Mouse (Mus musculus): ENCODE results near the gene Osbp2.

Osbp2 gene

GRCm38 (mm10) chr11:3761339-3761738 lies 102.4 kb downstream of the Osbp2 start:
- in situ Hi-C loops (cut with MboI, MseI), result no loop called here

- in situ Hi-C loops (cut with MboI, MseI), result no loop called here
These were observed 104.3 kb downstream of the Osbp2 start for GRCm38 (mm10) chr11:3759433-3759832.

GRCm38 (mm10) chr11:3755341-3755740 lies 108.4 kb downstream of the Osbp2 start:
- in situ Hi-C loops (cut with MboI, MseI), result no loop called here

- in situ Hi-C loops (cut with MboI, MseI), result no loop called here
These were observed 109.0 kb downstream of the Osbp2 start for GRCm38 (mm10) chr11:3754685-3755084.

- in situ Hi-C loops (cut with MboI, MseI), result no loop called here
These were observed 109.8 kb downstream of the Osbp2 start for GRCm38 (mm10) chr11:3753897-3754296.

- in situ Hi-C loops (cut with MboI, MseI), result no loop called here
These were observed 110.9 kb downstream of the Osbp2 start for GRCm38 (mm10) chr11:3752766-3753165.

GRCm38 (mm10) chr11:3749831-3750230 lies 113.9 kb downstream of the Osbp2 start:
- in situ Hi-C loops (cut with MboI, MseI), result no loop called here

- in situ Hi-C loops (cut with MboI, MseI), result no loop called here
These were observed 121.3 kb downstream of the Osbp2 start for GRCm38 (mm10) chr11:3742449-3742848.

- in situ Hi-C loops (cut with MboI, MseI), result no loop called here
These were observed 122.5 kb downstream of the Osbp2 start for GRCm38 (mm10) chr11:3741183-3741582.

GRCm38 (mm10) chr11:3738778-3739177 lies 124.9 kb downstream of the Osbp2 start:
- in situ Hi-C loops (cut with MboI, MseI), result no loop called here

- in situ Hi-C loops (cut with MboI, MseI), result no loop called here
These were observed 128.0 kb downstream of the Osbp2 start for GRCm38 (mm10) chr11:3735715-3736114.

- in situ Hi-C loops (cut with MboI, MseI), result no loop called here
These were observed 129.6 kb downstream of the Osbp2 start for GRCm38 (mm10) chr11:3733933-3734636.

GRCm38 (mm10) chr11:3731469-3731868 lies 132.2 kb downstream of the Osbp2 start:
- in situ Hi-C loops (cut with MboI, MseI), result no loop called here

- in situ Hi-C loops (cut with MboI, MseI), result no loop called here
These were observed 136.1 kb downstream of the Osbp2 start for GRCm38 (mm10) chr11:3727438-3728105.

GRCm38 (mm10) chr11:3725331-3726054 lies 138.2 kb downstream of the Osbp2 start:
- in situ Hi-C loops (cut with MboI, MseI), result no loop called here

GRCm38 (mm10) chr11:3724726-3725125 lies 139.0 kb downstream of the Osbp2 start:
- in situ Hi-C loops (cut with MboI, MseI), result no loop called here

- in situ Hi-C loops (cut with MboI, MseI), result no loop called here
These were observed 139.8 kb downstream of the Osbp2 start for GRCm38 (mm10) chr11:3723910-3724309.

GRCm38 (mm10) chr11:3722861-3723260 lies 140.8 kb downstream of the Osbp2 start:
- in situ Hi-C loops (cut with MboI, MseI), result no loop called here

- in situ Hi-C loops (cut with MboI, MseI), result no loop called here
These were observed 141.7 kb downstream of the Osbp2 start for GRCm38 (mm10) chr11:3722036-3722435.

- in situ Hi-C loops (cut with MboI, MseI), result no loop called here
These were observed 147.0 kb downstream of the Osbp2 start for GRCm38 (mm10) chr11:3716662-3717061.

GRCm38 (mm10) chr11:3714486-3714885 lies 149.2 kb downstream of the Osbp2 start:
- in situ Hi-C loops (cut with MboI, MseI), result no loop called here

- in situ Hi-C loops (cut with MboI, MseI), result no loop called here
These were observed 153.5 kb downstream of the Osbp2 start for GRCm38 (mm10) chr11:3710203-3710602.

- in situ Hi-C loops (cut with MboI, MseI), result no loop called here
These were observed 156.6 kb downstream of the Osbp2 start for GRCm38 (mm10) chr11:3707057-3707456.

Data from T-helper 1 cell (primary cell).